Mouse (Mus musculus) spleen, postnatal 14 days (tissue): ENCODE results near the gene Rbm3.
A peak's percentile ranks its signal among the peaks of the same experiment; 100 is the strongest.

Experiments
- DNase-seq, 2 experiments: peaks; one replicate each; pipeline ENCODE4 v3.0.0; 2021 to 2022; ENCODE audit warnings: low spot score in 2 of 2

Rbm3 gene

DNA sequence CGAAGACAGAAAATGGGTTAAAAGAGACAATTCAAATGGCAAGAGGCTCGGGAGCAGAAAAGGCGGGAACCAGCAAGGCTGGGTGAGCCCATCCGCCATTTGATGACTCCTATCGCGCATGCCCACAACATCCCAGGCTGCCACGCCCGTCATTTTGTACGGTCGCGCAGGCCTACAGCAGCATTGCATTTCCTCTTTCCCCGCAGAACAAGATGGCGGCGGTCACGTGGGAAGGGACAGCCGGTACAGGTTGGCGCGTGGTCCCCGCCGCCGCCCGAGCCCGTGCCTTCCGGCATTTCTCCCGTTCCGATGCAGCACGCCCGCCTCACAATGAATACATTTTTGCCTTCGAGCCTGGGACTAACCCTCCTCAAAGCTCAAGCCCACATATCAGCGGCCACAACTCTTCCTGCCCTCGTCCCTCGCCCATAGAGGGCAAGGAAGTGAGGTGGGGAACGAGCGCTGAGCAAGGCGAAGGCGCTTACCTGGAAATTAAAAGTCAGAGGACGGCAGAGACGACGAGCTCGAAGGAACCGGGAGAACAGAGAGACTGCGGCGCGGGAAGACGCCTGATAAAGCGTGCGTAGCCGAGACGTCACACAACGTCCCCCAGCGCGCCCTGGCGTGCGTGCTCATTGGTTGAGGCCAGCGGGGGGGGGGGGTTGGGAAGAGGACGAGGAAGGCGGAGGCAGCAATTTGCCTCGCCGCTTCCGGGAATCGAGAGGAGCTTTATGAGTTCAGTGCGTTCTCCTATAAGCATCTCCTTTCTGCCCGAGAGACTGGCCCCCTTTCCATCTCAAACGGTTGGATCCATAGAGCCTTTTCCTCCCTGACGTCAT is at the start of gene Rbm3:
Gene Rbm3 (minus strand): TSS at position 728 of the 839 bp plus-strand sequence.
- peak; percentile 73 to 80 for DNase-seq

DNA sequence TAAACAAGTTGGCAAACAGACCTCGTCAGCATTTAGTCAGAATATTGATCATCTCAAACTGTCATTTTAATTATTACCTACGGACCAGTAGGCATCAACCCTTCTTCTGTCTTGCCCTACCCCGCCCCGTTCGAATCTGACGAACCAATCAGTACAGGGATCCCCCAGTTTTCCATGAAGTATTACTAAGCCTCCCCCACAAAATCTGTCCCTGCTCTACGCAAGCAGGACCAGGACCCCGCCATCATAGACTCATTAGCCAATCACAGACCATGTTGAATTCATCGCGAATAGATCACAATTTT is 47.7 kb upstream of the Rbm3 start, which contains the start of gene Ebp:
Gene Ebp (minus strand): TSS at position 94 of the 305 bp plus-strand sequence.
- DNase-seq, result no peak

DNA sequence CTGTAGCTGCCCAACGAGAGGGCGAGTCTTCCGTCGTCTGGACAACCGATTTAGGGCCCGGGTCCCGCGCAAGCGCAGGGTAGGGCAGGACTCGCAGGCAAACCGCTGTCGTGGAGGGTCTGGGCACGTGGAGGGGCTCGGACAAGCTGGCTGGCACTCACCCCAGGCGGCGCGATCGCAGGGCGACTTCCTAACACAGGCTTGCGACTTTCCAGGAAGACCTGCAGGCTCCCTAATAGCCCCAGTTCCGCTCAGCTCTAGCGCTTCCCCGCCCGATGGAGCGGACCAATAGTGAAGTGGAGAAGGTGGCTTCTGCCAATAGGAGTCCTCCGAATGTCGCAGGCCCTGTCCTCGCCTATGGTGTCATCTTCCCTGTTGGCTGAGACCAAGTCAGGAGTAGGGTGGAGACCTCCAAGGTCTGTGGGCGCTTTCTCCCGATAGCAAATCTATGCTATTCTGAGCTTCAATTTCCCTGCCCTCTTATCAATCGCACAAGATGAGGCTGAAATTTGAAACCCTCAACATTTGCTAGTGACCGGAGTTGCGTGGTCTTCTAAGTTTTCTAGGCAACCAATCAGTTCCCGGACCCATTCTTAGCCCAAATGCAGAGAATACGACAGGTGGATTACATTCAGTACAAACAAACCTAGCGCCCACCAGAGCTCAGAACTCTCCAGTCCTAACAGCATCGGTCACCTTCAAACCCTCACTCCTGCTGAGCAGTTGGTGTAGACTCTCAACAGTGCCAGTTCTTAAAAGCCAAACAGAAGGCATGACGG is 47.1 kb upstream of the Rbm3 start:
- DNase-seq, result peak; percentile 55 to 61

- no peak for DNase-seq
Observed at GRCm38 (mm10) chrX:8192126-8192639, 46.5 kb upstream of the Rbm3 start.

DNA sequence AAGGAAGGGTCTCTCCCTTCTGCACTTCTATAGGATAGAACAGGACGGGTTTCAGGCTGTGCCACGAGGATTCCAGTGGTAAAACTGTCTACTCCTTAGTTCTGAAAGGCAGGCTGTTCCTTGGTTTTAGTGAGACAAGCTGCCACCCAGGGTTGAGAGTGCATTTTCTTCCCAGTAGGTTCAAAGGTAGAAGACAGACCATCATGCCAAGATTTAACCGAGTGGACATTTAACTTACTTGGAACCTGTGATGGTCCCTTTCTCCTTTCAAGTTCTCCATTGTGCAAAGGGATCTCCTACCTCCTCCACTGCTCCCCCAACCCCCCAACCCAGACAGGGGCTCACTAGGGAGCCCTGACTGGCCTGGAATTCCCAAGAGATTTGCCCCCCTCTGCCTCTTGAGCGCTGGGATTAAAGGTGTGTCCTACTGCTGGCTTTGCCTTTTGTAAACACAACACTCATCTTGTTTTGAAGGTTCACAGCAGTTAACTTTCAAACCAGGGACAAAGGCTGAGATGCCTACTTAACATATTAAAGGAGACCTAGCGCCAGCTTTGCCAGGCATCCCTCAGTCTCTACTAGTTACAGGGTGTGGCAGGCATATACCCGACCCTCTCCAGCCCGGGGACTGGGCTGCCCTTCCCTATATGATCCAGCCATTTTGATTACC is 37.3 kb upstream of the Rbm3 start:
- no peak for DNase-seq

GRCm38 (mm10) chrX:8179646-8180045 is 34.0 kb upstream of the Rbm3 start:
- DNase-seq, result no peak

DNA sequence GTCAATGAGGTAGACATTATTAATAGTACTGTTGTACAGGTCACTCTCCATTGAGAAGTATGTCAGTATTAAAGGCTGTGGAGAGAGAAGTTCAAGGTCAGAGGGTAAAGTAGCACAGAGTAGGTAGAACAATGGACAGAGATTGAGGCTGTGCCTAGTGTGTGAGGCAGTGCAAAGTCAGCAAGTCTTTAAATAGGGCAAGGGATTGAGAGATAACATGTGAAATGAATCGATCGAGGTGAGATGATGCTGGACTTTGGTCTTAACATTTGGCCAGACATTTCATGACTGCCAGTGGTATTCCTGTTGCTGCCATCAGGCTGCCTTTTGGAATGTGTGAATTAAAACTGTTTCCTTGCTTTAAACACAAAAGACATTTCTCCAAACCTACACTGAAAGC is 33.2 kb upstream of the Rbm3 start:
- DNase-seq, result no peak

GRCm38 (mm10) chrX:8175504-8176385 is 30.1 kb upstream of the Rbm3 start, which contains the start of gene Tbc1d25:
Gene Tbc1d25 (minus strand): TSS chrX:8176181.
- DNase-seq, result peak; percentile 63 to 67

GRCm38 (mm10) chrX:8175169-8175503 is 29.5 kb upstream of the Rbm3 start:
- DNase-seq, result no peak

DNA sequence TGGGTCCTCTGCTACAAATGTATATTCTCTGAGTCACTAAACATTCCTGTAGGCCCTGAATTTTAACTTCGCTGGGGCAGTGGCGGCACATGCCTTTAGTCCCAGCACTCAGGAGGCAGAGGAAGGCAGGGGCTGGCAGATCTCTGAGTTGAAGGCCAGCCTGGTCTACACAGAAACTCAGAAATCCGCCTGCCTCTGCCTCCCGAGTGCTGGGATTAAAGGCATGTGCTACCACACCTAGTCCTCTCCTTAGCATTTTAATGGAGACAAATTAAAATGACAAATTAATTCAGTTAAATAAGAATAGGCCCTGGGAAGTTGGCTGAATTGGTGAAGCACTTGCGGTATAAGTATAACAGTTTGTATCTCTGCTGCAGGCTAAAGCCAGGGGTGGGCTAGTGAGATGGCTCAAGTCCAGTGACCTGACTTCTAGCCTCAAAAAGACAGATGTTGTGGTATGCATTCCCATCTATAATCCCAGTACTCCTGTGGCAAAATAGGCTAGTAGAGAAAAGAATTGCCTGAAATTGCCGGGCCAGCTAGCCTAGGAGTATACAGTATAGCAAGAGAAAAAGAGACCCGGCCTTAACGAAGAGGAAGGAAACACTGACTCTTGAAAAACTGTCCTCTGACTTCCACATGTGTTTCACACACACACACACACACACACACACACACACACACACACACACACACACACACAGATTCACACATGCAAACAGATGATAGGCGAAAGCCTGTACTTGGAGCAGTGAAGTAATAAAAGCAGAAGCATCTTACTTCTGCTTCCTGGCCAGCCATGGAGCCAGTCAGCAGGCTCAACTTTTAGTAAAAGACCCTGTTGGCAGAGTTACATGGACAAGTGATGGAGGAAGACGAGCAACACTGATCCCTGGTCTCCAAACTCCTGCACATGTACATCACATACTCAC is 22.3 kb upstream of the Rbm3 start:
- DNase-seq, result peak in 1 of 2 experiments; percentile 4

DNA sequence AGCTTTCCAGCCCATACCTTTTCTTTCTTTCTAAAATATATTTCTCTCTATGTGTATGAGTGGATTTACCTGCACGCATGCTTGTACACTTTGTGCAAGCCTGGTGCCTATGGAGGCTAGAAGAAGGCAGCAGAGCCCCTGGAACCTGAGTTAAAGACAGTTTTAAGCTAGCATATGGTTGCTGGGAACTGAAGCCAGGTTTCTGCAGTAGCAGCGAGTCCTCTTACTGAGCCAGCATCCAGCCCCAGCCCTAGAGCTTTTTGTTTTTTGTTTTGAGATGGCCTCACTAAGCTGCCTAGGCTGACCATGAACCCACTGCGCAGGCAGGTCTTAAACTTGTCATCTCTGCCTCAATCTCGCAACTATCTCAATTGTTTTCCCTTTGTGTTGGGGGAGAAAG is 18.8 kb upstream of the Rbm3 start:
- DNase-seq, result no peak

GRCm38 (mm10) chrX:8163076-8163475 is 17.4 kb upstream of the Rbm3 start:
- no peak for DNase-seq

GRCm38 (mm10) chrX:8143750-8144149 is 1.9 kb downstream of the Rbm3 start:
- no peak for DNase-seq

- DNase-seq, result no peak
Observed at GRCm38 (mm10) chrX:8142948-8143347, 2.7 kb downstream of the Rbm3 start.

- no peak for DNase-seq
Observed at GRCm38 (mm10) chrX:8141058-8141457, 4.6 kb downstream of the Rbm3 start.

DNA sequence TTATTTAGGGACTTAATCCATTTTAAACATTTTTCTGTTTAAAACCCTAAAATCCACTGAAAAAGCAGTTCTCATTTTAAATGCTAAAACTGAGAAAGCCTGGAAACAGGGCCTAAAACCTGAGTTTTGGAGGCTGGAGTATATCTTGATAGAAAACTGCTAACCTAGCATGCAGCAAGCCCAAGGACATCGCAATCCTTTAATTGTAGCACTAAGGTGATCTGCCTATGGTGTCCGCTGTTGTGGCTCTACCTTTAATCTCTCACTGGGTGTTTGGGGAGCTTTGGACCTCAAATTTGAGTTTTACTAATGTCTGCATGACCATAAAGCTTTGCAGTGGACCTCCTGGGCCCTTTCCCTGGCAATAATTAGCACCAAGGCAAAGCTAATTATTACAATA is 5.2 kb downstream of the Rbm3 start:
- DNase-seq, result no peak

DNA sequence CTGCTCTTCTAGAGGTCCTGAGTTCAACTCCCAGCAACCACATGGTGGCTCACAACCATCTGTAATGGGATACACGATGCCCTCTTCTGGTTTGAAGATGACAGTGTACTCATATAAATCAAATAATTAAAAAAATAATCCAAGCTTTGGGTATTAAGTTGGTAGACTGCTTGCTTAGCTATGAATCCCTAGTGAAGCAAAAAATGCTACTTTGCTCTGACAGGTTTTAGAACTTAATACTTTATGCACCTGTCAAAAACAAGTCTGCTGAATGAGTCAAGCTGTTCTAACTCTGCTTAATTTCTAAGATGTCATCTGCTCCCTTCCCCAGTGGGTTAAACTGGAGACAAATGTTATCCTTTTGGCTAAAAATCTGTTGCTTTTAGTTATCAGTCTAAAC is 6.2 kb downstream of the Rbm3 start:
- no peak for DNase-seq

GRCm38 (mm10) chrX:8135886-8136285 is 9.8 kb downstream of the Rbm3 start:
- no peak for DNase-seq

DNA sequence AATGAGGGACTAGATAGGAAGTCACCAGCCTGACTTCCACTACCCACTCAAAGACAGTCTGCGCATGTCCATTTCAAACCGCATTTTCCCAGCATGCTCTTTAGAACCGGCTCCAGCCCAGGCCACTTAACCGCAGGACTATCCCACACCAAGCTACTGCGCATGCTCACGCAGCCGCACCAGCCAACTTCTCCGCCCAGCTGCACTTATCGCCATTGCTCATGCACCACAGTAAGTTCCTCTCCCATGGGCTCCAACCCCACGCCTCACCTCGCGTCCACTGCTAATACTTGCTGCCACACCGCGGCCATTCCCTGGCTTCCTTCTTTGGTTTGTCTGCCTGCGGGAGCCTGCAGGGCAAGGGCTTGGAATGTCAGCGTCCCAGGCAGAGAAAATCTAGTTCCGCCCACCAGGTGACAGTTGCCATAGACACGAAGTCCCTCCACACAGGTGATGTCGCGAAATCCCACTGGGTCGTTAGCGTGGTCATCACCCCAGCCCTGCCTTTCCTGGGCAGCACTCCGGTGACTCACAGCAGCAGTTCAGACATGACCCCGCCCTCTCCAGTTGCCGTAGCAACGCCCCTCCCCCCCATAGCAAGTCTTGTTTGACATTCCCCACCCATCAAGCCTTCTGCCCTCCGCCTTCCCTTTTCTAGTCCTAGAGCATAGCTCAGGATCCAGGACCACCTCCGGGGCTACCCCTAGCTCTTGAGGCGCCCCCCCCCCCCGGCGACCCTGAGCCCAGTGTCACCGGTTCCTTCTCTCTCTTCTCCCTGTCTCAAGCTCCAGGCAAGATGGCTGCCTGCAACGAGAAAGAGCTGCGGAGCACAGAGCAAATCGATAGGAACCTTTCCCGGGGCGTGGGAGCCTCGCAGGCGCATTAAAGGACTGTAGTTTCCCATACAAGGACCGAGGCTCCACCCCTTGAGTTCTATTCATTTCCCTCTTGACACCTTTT is 13.4 kb downstream of the Rbm3 start, which contains the start of gene Wdr13:
Gene Wdr13 (minus strand): TSS at position 876 of the 960 bp plus-strand sequence.
- peak; percentile 78 to 81 for DNase-seq
